Mouse (Mus musculus) forebrain, embryonic 11.5 days (tissue): Measurements from ENCODE around the gene Dmxl2. TPM values are rescaled to one million over a fixed set of nuclear protein-coding genes. Genes with fewer than 3 reads are reported as not detected.

Experiments
- ATAC-seq: fragments of 200-750 bp; cut with Nextera tagmentation; replicated peaks from 2 replicates; pipeline ENCODE4 v1.8.0; 2017; ENCODE audit warnings: moderate TSS enrichment; ENCODE audit not compliant: low FRiP score
- DNase-seq: peaks from one replicate; pipeline ENCODE4 v3.0.0-alpha.2; 2017; ENCODE audit warnings: low spot score
- H3K27ac ChIP-seq: fragments of 300-500 bp; sonication (generic); 2 replicates; pipeline ENCODE4 v1.5.1; 2014; ENCODE audit warnings: low read depth, low read length
- H3K27me3 ChIP-seq: fragments of 300-500 bp; sonication (generic); 2 replicates; pipeline ENCODE4 v1.6.1; 2014; ENCODE audit warnings: mild to moderate bottlenecking, low read length, mixed read lengths; ENCODE audit not compliant: control insufficient read depth, insufficient read depth
- H3K36me3 ChIP-seq: fragments of 300-500 bp; sonication (generic); 2 replicates; pipeline ENCODE4 v1.6.1; 2014; ENCODE audit warnings: mild to moderate bottlenecking, low read length, moderate library complexity, mixed read lengths; ENCODE audit not compliant: control insufficient read depth, insufficient read depth
- H3K4me1 ChIP-seq: fragments of 300-500 bp; sonication (generic); replicated peaks from 2 replicates; pipeline ENCODE4 v1.6.1; 2014; ENCODE audit warnings: low read length, mixed read lengths; ENCODE audit not compliant: control insufficient read depth, insufficient read depth
- H3K4me2 ChIP-seq: fragments of 300-500 bp; sonication (generic); 2 replicates; pipeline ENCODE4 v1.6.1; 2014; ENCODE audit warnings: low read depth, mild to moderate bottlenecking, low read length, moderate library complexity, mixed read lengths; ENCODE audit not compliant: severe bottlenecking
- H3K4me3 ChIP-seq: fragments of 300-500 bp; sonication (generic); 2 replicates; pipeline ENCODE4 v1.5.1; 2014; ENCODE audit warnings: low read depth, low read length
- H3K9ac ChIP-seq: fragments of 300-500 bp; sonication (generic); 2 replicates; pipeline ENCODE4 v1.6.1; 2014; ENCODE audit warnings: low read length
- H3K9me3 ChIP-seq: fragments of 300-500 bp; sonication (generic); 2 replicates; pipeline ENCODE4 v1.6.1; 2016; ENCODE audit warnings: low read length, mixed read lengths; ENCODE audit not compliant: control insufficient read depth
- WGBS: fragments of 180-500 bp; shearing (Covaris S2); extraction: QIAGEN DNeasy Blood & Tissue Kit; methylation state at CpG from one replicate; pipeline ENCODE4 v1.1.7; 2014; 5-methylcytosine and 5-hydroxymethylcytosine counted together
- polyA plus RNA-seq: library from polyadenylated mRNA; unstranded; fragments of >200 nt; fragmentation: Nextera tagmentation; extraction: Ambion mirVana; gene quantifications from 2 replicates; pipeline ENCODE4 v1.2.1, GENCODE M21; 2014

Dmxl2 gene
- polyA plus RNA-seq, 1 experiment from 2014 or later, result 13.0 TPM

GRCm38 (mm10) chr9:54489599-54489998 is 11.8 kb downstream of the Dmxl2 start:
- Histone ChIP-seq H3K9ac (no peak overlapping the region), H3K27me3 (no peaks in the 10 kb centered on the region), H3K36me3 (no peaks in the 10 kb centered on the region), H3K4me1 (no peaks in the 10 kb centered on the region), H3K9me3 (no peaks in the 10 kb centered on the region), H3K4me3 (no peak overlapping the region), H3K4me2 (no peak overlapping the region), H3K27ac (no peak overlapping the region)
- DNase-seq (no peak), ATAC-seq (no peak)
- 91% methylated on average over 2 of the region's 2 CpGs for WGBS

- H3K9ac ChIP-seq, result no peak overlapping the region
- H3K4me1 ChIP-seq, result no peaks in the 10 kb centered on the region
- 92% methylated on average over 2 of the region's 2 CpGs for WGBS
- no peak overlapping the region for H3K4me2 ChIP-seq
- no peaks in the 10 kb centered on the region for H3K27me3 ChIP-seq
- no peak for DNase-seq
- no peaks in the 10 kb centered on the region for H3K9me3 ChIP-seq
- no peak overlapping the region for H3K27ac ChIP-seq
- no peak overlapping the region for H3K4me3 ChIP-seq
- no peaks in the 10 kb centered on the region for H3K36me3 ChIP-seq
- ATAC-seq, result no peak
Measured at GRCm38 (mm10) chr9:54484927-54485326, 16.5 kb downstream of the Dmxl2 start.

GRCm38 (mm10) chr9:54483215-54483614 is 18.2 kb downstream of the Dmxl2 start:
- H3K4me3 ChIP-seq, result no peak overlapping the region
- H3K9ac ChIP-seq, result no peak overlapping the region
- no peak overlapping the region for H3K4me2 ChIP-seq
- no peaks in the 10 kb centered on the region for H3K36me3 ChIP-seq
- no peak for ATAC-seq
- 77% methylated on average over 4 of the region's 4 CpGs for WGBS
- no peak overlapping the region for H3K27ac ChIP-seq
- no peaks in the 10 kb centered on the region for H3K9me3 ChIP-seq
- DNase-seq, result no peak
- no peaks in the 10 kb centered on the region for H3K27me3 ChIP-seq
- no peaks in the 10 kb centered on the region for H3K4me1 ChIP-seq

GRCm38 (mm10) chr9:54482763-54483162 is 18.7 kb downstream of the Dmxl2 start:
- Histone ChIP-seq H3K27me3 (no peaks in the 10 kb centered on the region), H3K36me3 (no peaks in the 10 kb centered on the region), H3K9ac (no peak overlapping the region), H3K4me2 (no peak overlapping the region), H3K4me1 (no peaks in the 10 kb centered on the region), H3K4me3 (no peak overlapping the region), H3K27ac (no peak overlapping the region), H3K9me3 (no peaks in the 10 kb centered on the region)
- DNase-seq (no peak), ATAC-seq (no peak)
- WGBS, result 82% methylated on average over 4 of the region's 4 CpGs

- H3K4me1 ChIP-seq, result no peaks in the 10 kb centered on the region
- WGBS, result 94% methylated on average over 1 of the region's 1 CpGs
- no peak overlapping the region for H3K4me2 ChIP-seq
- no peak for DNase-seq
- no peak overlapping the region for H3K4me3 ChIP-seq
- no peaks in the 10 kb centered on the region for H3K36me3 ChIP-seq
- no peaks in the 10 kb centered on the region for H3K27me3 ChIP-seq
- no peak overlapping the region for H3K9ac ChIP-seq
- H3K9me3 ChIP-seq, result no peaks in the 10 kb centered on the region
- no peak overlapping the region for H3K27ac ChIP-seq
- no peak for ATAC-seq
Measured at GRCm38 (mm10) chr9:54479054-54479453, 22.4 kb downstream of the Dmxl2 start.

- H3K9me3 ChIP-seq, result no peaks in the 10 kb centered on the region
- WGBS, result 67% methylated on average over 3 of the region's 3 CpGs
- H3K4me2 ChIP-seq, result no peak overlapping the region
- H3K27ac ChIP-seq, result no peak overlapping the region
- DNase-seq, result no peak
- no peak for ATAC-seq
- no peaks in the 10 kb centered on the region for H3K36me3 ChIP-seq
- H3K27me3 ChIP-seq, result no peaks in the 10 kb centered on the region
- H3K4me1 ChIP-seq, result no peaks in the 10 kb centered on the region
- H3K9ac ChIP-seq, result no peak overlapping the region
- H3K4me3 ChIP-seq, result no peak overlapping the region
Measured at GRCm38 (mm10) chr9:54478117-54478516, 23.3 kb downstream of the Dmxl2 start.

GRCm38 (mm10) chr9:54474546-54474945 is 26.9 kb downstream of the Dmxl2 start:
- Histone ChIP-seq H3K27ac (no peak overlapping the region), H3K27me3 (no peaks in the 10 kb centered on the region), H3K36me3 (no peaks in the 10 kb centered on the region), H3K4me1 (no peaks in the 10 kb centered on the region), H3K9ac (no peak overlapping the region), H3K4me2 (no peak overlapping the region), H3K9me3 (no peaks in the 10 kb centered on the region), H3K4me3 (no peak overlapping the region)
- ATAC-seq (no peak), DNase-seq (no peak)
- 88% methylated on average over 5 of the region's 5 CpGs for WGBS

- 88% methylated on average over 4 of the region's 4 CpGs for WGBS
- Histone ChIP-seq H3K4me3 (no peak overlapping the region), H3K36me3 (no peaks in the 10 kb centered on the region), H3K9me3 (no peaks in the 10 kb centered on the region), H3K4me1 (no peaks in the 10 kb centered on the region), H3K4me2 (no peak overlapping the region), H3K27me3 (no peaks in the 10 kb centered on the region), H3K27ac (no peak overlapping the region), H3K9ac (no peak overlapping the region)
- ATAC-seq (no peak), DNase-seq (no peak)
Measured at GRCm38 (mm10) chr9:54474031-54474430, 27.4 kb downstream of the Dmxl2 start.

GRCm38 (mm10) chr9:54472784-54473183 is 28.6 kb downstream of the Dmxl2 start:
- H3K9ac ChIP-seq, result no peak overlapping the region
- DNase-seq, result no peak
- ATAC-seq, result no peak
- H3K27ac ChIP-seq, result no peak overlapping the region
- no peaks in the 10 kb centered on the region for H3K27me3 ChIP-seq
- H3K9me3 ChIP-seq, result no peaks in the 10 kb centered on the region
- H3K4me1 ChIP-seq, result no peaks in the 10 kb centered on the region
- no peak overlapping the region for H3K4me2 ChIP-seq
- 66% methylated on average over 3 of the region's 3 CpGs for WGBS
- H3K36me3 ChIP-seq, result no peaks in the 10 kb centered on the region
- no peak overlapping the region for H3K4me3 ChIP-seq
